Mouse (Mus musculus) MEL (cell line): ENCODE results near the gene Itga9. TPM values are rescaled to one million over a fixed set of nuclear protein-coding genes. Genes with fewer than 3 reads are reported as not detected.
A peak's percentile ranks its signal among the peaks of the same experiment; 100 is the strongest.

ENCODE experiments used
- DNase-seq: peaks from one replicate; pipeline ENCODE4 v3.0.0; 2011; ENCODE audit warnings: low read depth, low spot score
- H3K27ac ChIP-seq: 2 replicates; pipeline ENCODE4 v1.5.1; 2012; ENCODE audit warnings: low read depth, mild to moderate bottlenecking, control low read depth, low read length, moderate library complexity; ENCODE audit not compliant: control insufficient read depth
- H3K27me3 ChIP-seq, 2 experiments: fragments of 150-350 bp in 1 of 2; sonication (generic) in 1 of 2; 2 replicates each; pipeline ENCODE4 v1.6.1; 2012; ENCODE audit warnings: low read length in 2 of 2, mild to moderate bottlenecking in 2 of 2, improper control_type of control experiment in 1 of 2, moderate library complexity in 1 of 2; ENCODE audit not compliant: insufficient read depth in 2 of 2, control insufficient read depth in 1 of 2
- H3K36me3 ChIP-seq, 2 experiments: 2 replicates each; pipeline ENCODE4 v1.6.1; 2012 to 2014; ENCODE audit warnings: low read length in 2 of 2, improper control_type of control experiment in 1 of 2, inconsistent platforms in 1 of 2, mild to moderate bottlenecking in 1 of 2; ENCODE audit not compliant: insufficient read depth in 2 of 2, control insufficient read depth in 1 of 2
- H3K4me1 ChIP-seq, 2 experiments: fragments of 150-350 bp in 1 of 2; sonication (generic) in 1 of 2; 2 replicates each; pipeline ENCODE4 v1.6.1; 2012; ENCODE audit warnings: low read length in 2 of 2, improper control_type of control experiment in 1 of 2, mild to moderate bottlenecking in 1 of 2; ENCODE audit not compliant: insufficient read depth in 2 of 2, control insufficient read depth in 1 of 2
- H3K4me3 ChIP-seq, 2 experiments: fragments of 150-350 bp in 1 of 2; sonication (generic) in 1 of 2; 2 replicates each; pipeline ENCODE4 v1.5.1; 2012; ENCODE audit warnings: low read depth in 2 of 2, low read length in 2 of 2, mild to moderate bottlenecking in 2 of 2, moderate library complexity in 2 of 2, control low read depth in 1 of 2, improper control_type of control experiment in 1 of 2; ENCODE audit not compliant: control insufficient read depth in 1 of 2, insufficient read depth in 1 of 2
- H3K79me2 ChIP-seq: 2 replicates; pipeline ENCODE4 v1.6.1; 2012; ENCODE audit warnings: mild to moderate bottlenecking, low read length, moderate library complexity; ENCODE audit not compliant: control insufficient read depth, poor library complexity, insufficient read depth
- H3K9ac ChIP-seq: 2 replicates; pipeline ENCODE4 v1.6.1; 2012; ENCODE audit warnings: low read depth, mild to moderate bottlenecking, control low read depth, low read length, moderate library complexity; ENCODE audit not compliant: control insufficient read depth, poor library complexity, severe bottlenecking
- H3K9me3 ChIP-seq: fragments of 150-350 bp; sonication (generic); replicated peaks from 2 replicates; pipeline ENCODE4 v1.6.1; 2012; ENCODE audit warnings: mild to moderate bottlenecking, low read length, improper control_type of control experiment, moderate library complexity; ENCODE audit not compliant: insufficient read depth
- BHLHE40 ChIP-seq: IDR thresholded peaks from 2 replicates; pipeline ENCODE4 v1.6.1; 2012; ENCODE audit warnings: low read depth, mild to moderate bottlenecking, inconsistent platforms, low read length, improper control_type of control experiment, borderline replicate concordance
- CTCF ChIP-seq, 3 experiments: IDR thresholded peaks in 2 of 3; conservative IDR thresholded peaks in 1 of 3; 2 replicates each; pipeline ENCODE4 v1.5.1; 2011 to 2012; ENCODE audit warnings: low read length in 3 of 3, low read depth in 2 of 3, mild to moderate bottlenecking in 2 of 3, improper control_type of control experiment in 1 of 3, inconsistent platforms in 1 of 3, mixed read lengths in 1 of 3, moderate library complexity in 1 of 3; ENCODE audit not compliant: control insufficient read depth in 1 of 3, insufficient read depth in 1 of 3, poor library complexity in 1 of 3, severe bottlenecking in 1 of 3
- ELF1 ChIP-seq: IDR thresholded peaks from 2 replicates; pipeline ENCODE4 v1.6.1; 2014; ENCODE audit warnings: low read depth, mild to moderate bottlenecking, inconsistent platforms, low read length, improper control_type of control experiment, moderate library complexity
- HCFC1 ChIP-seq: IDR thresholded peaks from 2 replicates; pipeline ENCODE4 v1.6.1; 2012; ENCODE audit warnings: low read depth, mild to moderate bottlenecking, inconsistent platforms, low read length, improper control_type of control experiment, moderate library complexity
- JUND ChIP-seq: IDR thresholded peaks from 2 replicates; pipeline ENCODE4 v1.6.1; 2011; ENCODE audit warnings: low read depth, mild to moderate bottlenecking, improper control_type of control experiment, low read length
- KAT2A ChIP-seq: conservative IDR thresholded peaks from 2 replicates; pipeline ENCODE4 v1.6.1; 2012; ENCODE audit warnings: low read depth, low read length, improper control_type of control experiment, inconsistent platforms
- MAFK ChIP-seq: IDR thresholded peaks from 2 replicates; pipeline ENCODE4 v1.6.1; 2011; ENCODE audit warnings: low read depth, mild to moderate bottlenecking, low read length, improper control_type of control experiment, borderline replicate concordance
- MAX ChIP-seq: IDR thresholded peaks from 2 replicates; pipeline ENCODE4 v1.6.1; 2011; ENCODE audit warnings: low read length, improper control_type of control experiment
- MXI1 ChIP-seq: IDR thresholded peaks from 2 replicates; pipeline ENCODE4 v1.6.1; 2011; ENCODE audit warnings: mild to moderate bottlenecking, low read depth, low read length, improper control_type of control experiment
- MYC ChIP-seq: IDR thresholded peaks from 2 replicates; pipeline ENCODE4 v1.6.1; 2011; ENCODE audit warnings: low read depth, mild to moderate bottlenecking, low read length, improper control_type of control experiment, moderate library complexity
- NELFE ChIP-seq: IDR thresholded peaks from 2 replicates; pipeline ENCODE4 v1.6.1; 2011; ENCODE audit warnings: low read depth, low read length, improper control_type of control experiment
- NRF1 ChIP-seq: IDR thresholded peaks from 2 replicates; pipeline ENCODE4 v1.6.1; 2014; ENCODE audit warnings: low read depth, mild to moderate bottlenecking, inconsistent platforms, low read length, improper control_type of control experiment, moderate library complexity; ENCODE audit not compliant: poor library complexity, insufficient read depth, severe bottlenecking
- POLR2AphosphoS5 ChIP-seq: IDR thresholded peaks from 2 replicates; pipeline ENCODE4 v1.6.1; 2012; ENCODE audit warnings: low read depth, borderline replicate concordance, mild to moderate bottlenecking, inconsistent platforms, low read length, moderate library complexity, mixed read lengths
- RAD21 ChIP-seq: IDR thresholded peaks from 2 replicates; pipeline ENCODE4 v1.6.1; 2011; ENCODE audit warnings: mild to moderate bottlenecking, low read depth, low read length, improper control_type of control experiment
- RCOR1 ChIP-seq: IDR thresholded peaks from 2 replicates; pipeline ENCODE4 v1.6.1; 2012; ENCODE audit warnings: low read depth, mild to moderate bottlenecking, inconsistent platforms, low read length, improper control_type of control experiment
- SMC3 ChIP-seq: IDR thresholded peaks from 2 replicates; pipeline ENCODE4 v1.6.1; 2011; ENCODE audit warnings: low read depth, low read length, improper control_type of control experiment
- USF2 ChIP-seq, 2 experiments: IDR thresholded peaks; 2 replicates each; pipeline ENCODE4 v1.6.1; 2011 to 2012; ENCODE audit warnings: improper control_type of control experiment in 2 of 2, low read length in 2 of 2, borderline replicate concordance in 1 of 2, inconsistent platforms in 1 of 2, low read depth in 1 of 2, mild to moderate bottlenecking in 1 of 2; ENCODE audit not compliant: insufficient read depth in 1 of 2
- ZC3H11A ChIP-seq: IDR thresholded peaks from 2 replicates; pipeline ENCODE4 v1.6.1; 2012; ENCODE audit warnings: low read depth, mild to moderate bottlenecking, inconsistent platforms, low read length, improper control_type of control experiment
- ZKSCAN1 ChIP-seq: IDR thresholded peaks from 2 replicates; pipeline ENCODE4 v1.6.1; 2012; ENCODE audit warnings: low read depth, mild to moderate bottlenecking, inconsistent platforms, low read length, improper control_type of control experiment, moderate library complexity
- ZMIZ1 ChIP-seq: IDR thresholded peaks from 2 replicates; pipeline ENCODE4 v1.6.1; 2012; ENCODE audit warnings: low read depth, mild to moderate bottlenecking, inconsistent platforms, low read length, improper control_type of control experiment, moderate library complexity
- ZNF384 ChIP-seq: IDR thresholded peaks from 2 replicates; pipeline ENCODE4 v1.6.1; 2012; ENCODE audit warnings: low read depth, mild to moderate bottlenecking, inconsistent platforms, low read length, improper control_type of control experiment
- polyA plus RNA-seq, 2 experiments: library from polyadenylated mRNA; stranded (reverse) in 1 of 2; unstranded in 1 of 2; fragments of >175 nt in 1 of 2; fragments of >200 nt in 1 of 2; gene quantifications; 2 replicates each; pipeline versions ENCODE4 v1.2.1 to v1.2.4; 2012; ENCODE audit warnings: low replicate concordance in 2 of 2, low read depth in 1 of 2; ENCODE audit not compliant: insufficient read length in 2 of 2, insufficient read depth in 1 of 2, missing spikeins in 1 of 2
- total RNA-seq: library from RNA; depleted of rRNA; stranded (reverse); fragments of 300-350 nt; gene quantifications from 2 replicates; pipeline ENCODE4 v1.2.3, GENCODE M21; 2012

Itga9 gene
- total and polyA plus RNA-seq, 3 experiments: 0.19 to 0.21 TPM; not detected in 1

GRCm38 (mm10) chr9:118914589-118914988 lies 308.1 kb downstream of the Itga9 start:
- Histone ChIP-seq H3K9ac (no peak overlapping the region), H3K27ac (no peak overlapping the region), H3K9me3 (no peaks in the 10 kb centered on the region), H3K27me3 (no peaks in the 10 kb centered on the region), H3K79me2 (no peaks in the 10 kb centered on the region), H3K4me1 (peaks cover 3 to 10% of the 10 kb centered on the region in 2 experiments; a peak in 3 of 4 replicates), H3K4me3 (no peak overlapping the region), H3K36me3 (peaks cover 0 to 4% of the 10 kb centered on the region in 2 experiments; a peak in 2 of 4 replicates)
- DNase-seq: no peak
- TF ChIP-seq SMC3 (no peak), ELF1 (no peak), KAT2A (no peak), MXI1 (no peak), POLR2AphosphoS5 (no peak), USF2 (IDR thresholded peaks at IDR 0.05; ENCODE audit: borderline replicate concordance in 1 of 2, insufficient read depth in 1 of 2, low read depth in 1 of 2, low read length in 2 of 2) (no peak), JUND (no peak), RCOR1 (no peak), ZC3H11A (no peak), ZMIZ1 (no peak), MAFK (no peak), NRF1 (no peak), BHLHE40 (no peak), MYC (no peak)

GRCm38 (mm10) chr9:118915290-118915689 lies 308.8 kb downstream of the Itga9 start:
- H3K27me3 ChIP-seq: no peaks in the 10 kb centered on the region
- peak; percentile 78 for TF ChIP-seq ZC3H11A
- no peak for TF ChIP-seq NELFE
- TF ChIP-seq CTCF (IDR thresholded peaks at IDR 0.05 in 2 of 3, conservative IDR thresholded peaks at IDR 0.05 in 1 of 3; ENCODE audit: control insufficient read depth in 1 of 3, insufficient read depth in 1 of 3, low read depth in 2 of 3, low read length in 3 of 3, poor library complexity in 1 of 3, severe bottlenecking in 1 of 3): peak; percentile 82 to 92 (median 84)
- peak; percentile 96 for TF ChIP-seq RAD21
- peak; percentile 81 for TF ChIP-seq SMC3
- 0 out of 2 replicates have a peak, but pooled peaks have one; percentile 10 for TF ChIP-seq MAX
- TF ChIP-seq MYC: 0 out of 2 replicates have a peak, but pooled peaks have one; percentile 38
- no peak for TF ChIP-seq ZKSCAN1
- no peak for TF ChIP-seq ZNF384
- no peak for TF ChIP-seq POLR2AphosphoS5
- TF ChIP-seq BHLHE40: peak; percentile 18; the same call in 1 of the 2 replicates
- TF ChIP-seq HCFC1: no peak
- TF ChIP-seq, all 39 proteins: peak for 7
- DNase-seq: peak; percentile 76

More at GRCm38 (mm10) chr9:118915290-118915689, 308.8 kb downstream of the Itga9 start:
- Histone ChIP-seq H3K79me2 (no peaks in the 10 kb centered on the region), H3K9ac (no peak overlapping the region), H3K4me3 (no peak overlapping the region), H3K9me3 (no peaks in the 10 kb centered on the region), H3K4me1 (peaks cover 3 to 10% of the 10 kb centered on the region in 2 experiments; a peak in 3 of 4 replicates), H3K36me3 (peaks cover 0 to 4% of the 10 kb centered on the region in 2 experiments; a peak in 2 of 4 replicates), H3K27ac (no peak overlapping the region)
